Mouse (Mus musculus): ENCODE results near the gene Ly6g6e. TPM values are rescaled to one million over a fixed set of nuclear protein-coding genes. Genes with fewer than 3 reads are reported as not detected.

Ly6g6e gene
- polyA plus RNA-seq, 1 experiment from 2014 or later, result 3.8 TPM

DNA sequence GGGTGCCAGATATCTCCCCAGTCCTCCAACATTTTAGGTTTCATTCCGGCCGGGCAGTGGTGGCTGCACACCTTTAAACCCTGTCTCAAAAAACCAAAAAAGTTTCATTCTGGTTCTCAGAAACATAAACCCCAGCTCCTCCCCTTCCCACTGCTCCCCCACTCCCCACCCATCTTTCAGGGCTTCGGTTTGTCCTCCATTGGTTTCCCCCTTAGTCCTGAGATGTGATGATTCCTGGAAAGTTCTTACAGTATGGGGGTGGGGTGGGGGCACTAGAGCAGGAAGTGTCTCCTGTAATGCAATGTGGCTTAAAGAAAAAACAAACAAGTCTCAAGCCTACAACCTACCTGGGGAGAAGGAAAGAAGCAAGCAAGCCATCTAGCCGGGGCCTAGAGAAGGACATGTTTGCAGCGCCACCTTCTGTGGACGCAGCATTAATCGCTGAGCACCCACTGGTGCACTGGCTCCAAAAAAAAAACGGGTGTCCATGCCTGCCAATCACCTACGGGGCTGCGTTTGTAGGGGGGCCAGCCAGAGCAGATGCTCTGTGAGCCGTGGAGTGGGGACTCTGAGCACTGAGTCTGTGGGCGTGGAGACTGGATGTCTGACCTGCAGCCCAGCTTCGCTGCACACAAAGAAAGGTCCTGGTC, 29.2 kb downstream of the Ly6g6e start:
- H3K4me1 ChIP-seq (ENCODE audit: control insufficient read depth, insufficient read depth, low read length), result peaks cover 20% of the 10 kb centered on the region

DNA sequence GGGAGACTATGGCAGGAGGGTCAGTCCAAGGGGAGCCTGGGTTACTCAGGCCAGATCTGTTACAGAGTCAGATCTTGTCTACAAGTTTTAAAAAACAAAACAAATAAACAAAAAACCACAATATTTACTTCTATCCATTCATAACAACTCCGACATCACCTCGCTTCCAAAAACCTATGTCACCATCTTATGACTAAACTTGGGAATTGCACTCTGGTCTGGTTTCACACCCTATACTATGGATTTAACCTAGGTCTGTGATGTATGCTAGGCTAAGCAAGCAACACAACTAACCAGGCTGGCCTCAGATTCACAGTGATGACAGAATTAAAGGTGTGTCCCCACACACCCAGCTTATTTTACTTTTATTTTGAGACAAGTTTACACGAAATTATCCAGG, 29.8 kb downstream of the Ly6g6e start:
- Histone ChIP-seq H3K9me3 (ENCODE audit: control insufficient read depth, low read length) (no peaks in the 10 kb centered on the region), H3K9ac (ENCODE audit: low read depth, low read length) (no peak overlapping the region), H3K27ac (ENCODE audit: low read length) (no peak overlapping the region), H3K4me1 (ENCODE audit: control insufficient read depth, insufficient read depth, low read length) (peaks cover 19% of the 10 kb centered on the region), H3K36me3 (ENCODE audit: control insufficient read depth, insufficient read depth, low read length) (peaks cover 7% of the 10 kb centered on the region; the same call in 1 of the 2 replicates), H3K27me3 (replicated peaks; ENCODE audit: control insufficient read depth, insufficient read depth, low read length) (no peaks in the 10 kb centered on the region), H3K4me2 (ENCODE audit: low read depth, low read length) (no peak overlapping the region), H3K4me3 (ENCODE audit: low read length) (no peak overlapping the region)
- no peak for ATAC-seq
- 63% methylated on average over 3 of the region's 3 CpGs for WGBS

More for the DNA sequence above, 29.2 kb downstream of the Ly6g6e start:
- no peak for ATAC-seq
- H3K9me3 ChIP-seq (ENCODE audit: control insufficient read depth, low read length), result no peaks in the 10 kb centered on the region
- H3K36me3 ChIP-seq (ENCODE audit: control insufficient read depth, insufficient read depth, low read length), result peaks cover 11% of the 10 kb centered on the region
- no peak overlapping the region for H3K27ac ChIP-seq (ENCODE audit: low read length)
- H3K4me3 ChIP-seq (ENCODE audit: low read length), result no peak overlapping the region
- H3K9ac ChIP-seq (ENCODE audit: low read depth, low read length), result peak overlapping the region; percentile 39
- H3K4me2 ChIP-seq (ENCODE audit: low read depth, low read length), result no peak overlapping the region
- WGBS, result 27% methylated on average over 13 of the region's 13 CpGs
- H3K27me3 ChIP-seq (replicated peaks; ENCODE audit: control insufficient read depth, insufficient read depth, low read length), result no peaks in the 10 kb centered on the region

DNA sequence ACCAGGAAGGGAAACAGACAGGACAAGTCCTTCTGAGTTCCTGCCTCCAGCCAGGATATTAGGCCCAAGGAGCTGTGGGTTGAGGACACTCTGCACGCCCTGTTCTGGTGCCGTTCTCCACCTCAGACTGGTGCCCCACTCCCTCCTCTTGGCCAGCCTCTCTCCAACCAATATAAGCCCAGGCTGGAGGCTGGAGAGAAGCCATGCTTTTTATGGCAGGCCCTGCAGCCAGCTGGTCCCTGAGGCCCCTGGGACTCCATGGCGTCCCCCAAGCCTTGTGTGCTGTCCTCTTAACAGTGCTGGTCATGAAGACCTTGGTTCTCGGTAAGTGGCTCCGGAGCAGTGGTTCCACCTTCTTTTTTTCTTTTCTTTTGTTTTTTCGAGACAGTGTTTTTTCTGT, 31.4 kb downstream of the Ly6g6e start, which contains the start of gene Ly6g5c:
Ly6g5c (plus strand) TSS at position 183 of the 400 bp plus-strand sequence.
- Histone ChIP-seq H3K27me3 (replicated peaks; ENCODE audit: control insufficient read depth, insufficient read depth, low read length) (no peaks in the 10 kb centered on the region), H3K9me3 (ENCODE audit: control insufficient read depth, low read length) (no peaks in the 10 kb centered on the region), H3K4me3 (ENCODE audit: low read length) (no peak within 1 kb of the TSS), H3K36me3 (ENCODE audit: control insufficient read depth, insufficient read depth, low read length) (0 out of 2 replicates have a peak, but pooled peaks cover 2% of the 10 kb centered on the region), H3K4me1 (ENCODE audit: control insufficient read depth, insufficient read depth, low read length) (peaks cover 4% of the 10 kb centered on the region), H3K4me2 (ENCODE audit: low read depth, low read length) (no peak within 1 kb of the TSS), H3K27ac (ENCODE audit: low read length) (no peak within 1 kb of the TSS), H3K9ac (ENCODE audit: low read depth, low read length) (no peak within 1 kb of the TSS)
- ATAC-seq, result no peak
- WGBS, result 82% methylated on average over 6 of the region's 6 CpGs

GRCm38 (mm10) chr17:35111774-35112173, 35.1 kb downstream of the Ly6g6e start:
- no peak overlapping the region for H3K4me2 ChIP-seq (ENCODE audit: low read depth, low read length)
- H3K27me3 ChIP-seq (replicated peaks; ENCODE audit: control insufficient read depth, insufficient read depth, low read length), result no peaks in the 10 kb centered on the region
- no peaks in the 10 kb centered on the region for H3K9me3 ChIP-seq (ENCODE audit: control insufficient read depth, low read length)
- no peak for ATAC-seq
- WGBS, result 73% methylated on average over 9 of the region's 9 CpGs
- H3K9ac ChIP-seq (ENCODE audit: low read depth, low read length), result no peak overlapping the region
- no peak overlapping the region for H3K27ac ChIP-seq (ENCODE audit: low read length)
- no peak overlapping the region for H3K4me3 ChIP-seq (ENCODE audit: low read length)
- H3K4me1 ChIP-seq (ENCODE audit: control insufficient read depth, insufficient read depth, low read length), result no peaks in the 10 kb centered on the region
- peaks cover 6% of the 10 kb centered on the region; the same call in 1 of the 2 replicates for H3K36me3 ChIP-seq (ENCODE audit: control insufficient read depth, insufficient read depth, low read length)

- Histone ChIP-seq H3K27ac (ENCODE audit: low read length) (no peak within 1 kb of the TSS), H3K9me3 (ENCODE audit: control insufficient read depth, low read length) (no peaks in the 10 kb centered on the region), H3K27me3 (replicated peaks; ENCODE audit: control insufficient read depth, insufficient read depth, low read length) (no peaks in the 10 kb centered on the region), H3K4me2 (ENCODE audit: low read depth, low read length) (no peak within 1 kb of the TSS), H3K4me3 (ENCODE audit: low read length) (no peak within 1 kb of the TSS), H3K9ac (ENCODE audit: low read depth, low read length) (no peak within 1 kb of the TSS), H3K36me3 (ENCODE audit: control insufficient read depth, insufficient read depth, low read length) (peaks cover 6% of the 10 kb centered on the region; the same call in 1 of the 2 replicates), H3K4me1 (ENCODE audit: control insufficient read depth, insufficient read depth, low read length) (peaks cover 9% of the 10 kb centered on the region)
- WGBS, result 86% methylated on average over 8 of the region's 8 CpGs
- ATAC-seq, result no peak
Observed at GRCm38 (mm10) chr17:35115046-35116019, 38.6 kb downstream of the Ly6g6e start, which contains the start of gene Ly6g5b. Gene Ly6g5b (minus strand): TSS chr17:35115428.

- peaks cover 20% of the 10 kb centered on the region for H3K4me1 ChIP-seq (ENCODE audit: control insufficient read depth, insufficient read depth, low read length)
- H3K27me3 ChIP-seq (replicated peaks; ENCODE audit: control insufficient read depth, insufficient read depth, low read length), result no peaks in the 10 kb centered on the region
- no peaks in the 10 kb centered on the region for H3K36me3 ChIP-seq (ENCODE audit: control insufficient read depth, insufficient read depth, low read length)
- H3K27ac ChIP-seq (ENCODE audit: low read length), result peak overlapping the region; percentile 44
- peak; percentile 6; the same call in 1 of the 2 replicates for ATAC-seq
- H3K4me2 ChIP-seq (ENCODE audit: low read depth, low read length), result peak overlapping the region; percentile 63
- under 1% methylated on average over 33 of the region's 33 CpGs for WGBS
- peak overlapping the region; percentile 83 for H3K9ac ChIP-seq (ENCODE audit: low read depth, low read length)
- H3K9me3 ChIP-seq (ENCODE audit: control insufficient read depth, low read length), result no peaks in the 10 kb centered on the region
- H3K4me3 ChIP-seq (ENCODE audit: low read length), result peak overlapping the region; percentile 76
Observed at GRCm38 (mm10) chr17:35120745-35121142, 44.0 kb downstream of the Ly6g6e start.

DNA sequence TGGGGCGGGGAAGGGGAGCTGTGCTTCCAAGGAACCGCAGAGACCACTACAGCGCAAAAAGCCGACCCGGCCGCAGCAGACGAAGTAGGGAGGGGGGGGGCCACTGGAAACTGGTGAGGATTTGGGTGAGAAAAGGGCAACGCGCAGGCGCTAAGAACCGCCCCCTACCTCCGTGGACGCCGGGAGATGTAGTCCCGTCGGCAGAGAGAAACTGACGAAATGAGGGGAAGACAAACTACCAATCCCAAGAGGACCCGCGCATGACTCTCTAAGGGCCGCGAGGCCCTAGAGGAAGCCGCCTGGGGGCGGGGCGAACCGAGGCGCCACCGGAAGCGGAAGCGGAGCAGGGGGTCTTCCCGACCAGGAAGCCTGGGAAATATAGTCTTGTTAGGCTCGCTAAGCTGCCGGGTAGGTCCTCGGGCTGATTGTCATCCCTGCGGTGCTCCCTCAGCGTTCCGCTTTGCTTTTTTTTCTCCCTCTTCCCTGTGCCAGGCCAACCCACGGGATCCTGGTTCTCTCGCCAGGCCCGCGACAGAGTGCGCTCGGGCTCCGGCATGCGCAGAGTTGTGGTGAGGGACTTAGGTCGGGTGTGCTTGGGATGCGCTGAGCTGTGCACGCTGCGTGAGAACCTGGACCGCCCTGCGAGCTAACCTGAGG, 44.6 kb downstream of the Ly6g6e start, which contains the start of gene Gpank1:
Gpank1 (plus strand) TSS at position 313 of the 657 bp plus-strand sequence.
- H3K27me3 ChIP-seq (replicated peaks; ENCODE audit: control insufficient read depth, insufficient read depth, low read length), result no peaks in the 10 kb centered on the region
- no peaks in the 10 kb centered on the region for H3K36me3 ChIP-seq (ENCODE audit: control insufficient read depth, insufficient read depth, low read length)
- H3K4me1 ChIP-seq (ENCODE audit: control insufficient read depth, insufficient read depth, low read length), result peaks cover 20% of the 10 kb centered on the region
- peak within 1 kb of the TSS; percentile 90 for H3K4me2 ChIP-seq (ENCODE audit: low read depth, low read length)
- H3K27ac ChIP-seq (ENCODE audit: low read length), result peak within 1 kb of the TSS; percentile 90
- H3K4me3 ChIP-seq (ENCODE audit: low read length), result peak within 1 kb of the TSS; percentile 76
- ATAC-seq, result peak; percentile 94
- WGBS, result under 1% methylated on average over 50 of the region's 50 CpGs
- peak within 1 kb of the TSS; percentile 83 for H3K9ac ChIP-seq (ENCODE audit: low read depth, low read length)
- H3K9me3 ChIP-seq (ENCODE audit: control insufficient read depth, low read length), result no peaks in the 10 kb centered on the region

DNA sequence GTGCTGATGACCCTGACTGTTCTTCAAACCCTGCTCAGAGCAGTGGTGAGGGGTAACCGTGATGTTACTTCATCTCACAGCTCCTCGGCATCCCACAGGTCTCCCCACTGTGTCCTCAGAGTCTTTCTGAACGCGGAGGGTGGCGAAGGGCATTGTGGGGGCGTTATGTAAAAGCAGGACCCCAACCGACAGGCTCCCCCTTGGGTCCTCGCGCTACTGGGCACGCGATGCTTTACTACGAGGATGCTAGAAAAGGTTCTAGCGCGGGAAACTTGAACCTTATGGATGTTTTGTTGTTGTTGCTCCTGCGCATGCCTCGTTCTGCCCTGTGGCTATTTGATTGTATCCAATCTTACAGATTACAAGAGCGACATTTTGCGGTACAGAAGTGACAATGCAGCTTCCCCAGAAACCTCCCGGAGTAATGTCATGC, 45.2 kb downstream of the Ly6g6e start, which contains the start of gene Csnk2b:
Csnk2b (minus strand) TSS at position 183 of the 433 bp plus-strand sequence.
- Histone ChIP-seq H3K4me1 (ENCODE audit: control insufficient read depth, insufficient read depth, low read length) (peaks cover 23% of the 10 kb centered on the region), H3K9ac (ENCODE audit: low read depth, low read length) (peak within 1 kb of the TSS; percentile 83), H3K27ac (ENCODE audit: low read length) (peak within 1 kb of the TSS; percentile 90), H3K27me3 (replicated peaks; ENCODE audit: control insufficient read depth, insufficient read depth, low read length) (no peaks in the 10 kb centered on the region), H3K9me3 (ENCODE audit: control insufficient read depth, low read length) (no peaks in the 10 kb centered on the region), H3K4me2 (ENCODE audit: low read depth, low read length) (peak within 1 kb of the TSS; percentile 90), H3K4me3 (ENCODE audit: low read length) (peak within 1 kb of the TSS; percentile 76), H3K36me3 (ENCODE audit: control insufficient read depth, insufficient read depth, low read length) (no peaks in the 10 kb centered on the region)
- under 1% methylated on average over 19 of the region's 19 CpGs for whole genome bisulfite sequencing
- no peak for ATAC-seq

Data from intestine, embryonic 16.5 days (tissue).